Mouse (Mus musculus) kidney, embryonic 16.5 days (tissue): ENCODE measurements at regions not wholly inside any gene's neighbourhood (a gene's known extent, or its start where the extent isn't known, plus 50 kb on each side); places are given as distances from the start of the nearest gene placed in this dataset.

ENCODE experiments used
- ATAC-seq: fragments of 200-750 bp; cut with Nextera tagmentation; 2 replicates; pipeline ENCODE4 v1.8.0; 2017; ENCODE audit warnings: moderate TSS enrichment; ENCODE audit not compliant: low FRiP score, low TSS enrichment
- H3K27ac ChIP-seq: fragments of 300-500 bp; sonication (generic); 2 replicates; pipeline ENCODE4 v1.5.1; 2014; ENCODE audit warnings: low read length
- H3K27me3 ChIP-seq: fragments of 300-500 bp; sonication (generic); 2 replicates; pipeline ENCODE4 v1.6.1; 2014; ENCODE audit warnings: low read length, control low read depth, mixed read lengths; ENCODE audit not compliant: insufficient read depth
- H3K36me3 ChIP-seq: fragments of 300-500 bp; sonication (generic); 2 replicates; pipeline ENCODE4 v1.6.1; 2014; ENCODE audit warnings: low read length, control low read depth, mixed read lengths; ENCODE audit not compliant: insufficient read depth
- H3K4me1 ChIP-seq: fragments of 300-500 bp; sonication (generic); 2 replicates; pipeline ENCODE4 v1.6.1; 2014; ENCODE audit warnings: low read length, control low read depth, mixed read lengths; ENCODE audit not compliant: insufficient read depth
- H3K4me2 ChIP-seq: fragments of 300-500 bp; sonication (generic); replicated peaks from 2 replicates; pipeline ENCODE4 v1.6.1; 2014; ENCODE audit warnings: low read depth, low read length
- H3K4me3 ChIP-seq: fragments of 300-500 bp; sonication (generic); 2 replicates; pipeline ENCODE4 v1.5.1; 2014; ENCODE audit warnings: mild to moderate bottlenecking, low read length
- H3K9ac ChIP-seq: fragments of 300-500 bp; sonication (generic); replicated peaks from 2 replicates; pipeline ENCODE4 v1.6.1; 2014; ENCODE audit warnings: low read length
- H3K9me3 ChIP-seq: fragments of 300-500 bp; sonication (generic); 2 replicates; pipeline ENCODE4 v1.6.1; 2016; ENCODE audit warnings: low read length, control low read depth
- WGBS: fragments of 180-500 bp; shearing (Covaris S2); extraction: QIAGEN DNeasy Blood & Tissue Kit; methylation state at CpG from one replicate; pipeline ENCODE4 v1.1.7; 2014; 5-methylcytosine and 5-hydroxymethylcytosine counted together

- H3K9me3 ChIP-seq = no peaks in the 10 kb centered on the region
- no peak overlapping the region for H3K4me2 ChIP-seq
- H3K27me3 ChIP-seq = no peaks in the 10 kb centered on the region
- ATAC-seq = no peak
- 80% methylated on average over 1 of the region's 1 CpGs for WGBS
- H3K27ac ChIP-seq = no peak overlapping the region
- no peak overlapping the region for H3K4me3 ChIP-seq
- H3K36me3 ChIP-seq = no peaks in the 10 kb centered on the region
- H3K9ac ChIP-seq = no peak overlapping the region
- H3K4me1 ChIP-seq = no peaks in the 10 kb centered on the region
These were observed 1098.7 kb downstream of the Pcdh18 start for GRCm38 (mm10) chr3:48658386-48658785.

DNA sequence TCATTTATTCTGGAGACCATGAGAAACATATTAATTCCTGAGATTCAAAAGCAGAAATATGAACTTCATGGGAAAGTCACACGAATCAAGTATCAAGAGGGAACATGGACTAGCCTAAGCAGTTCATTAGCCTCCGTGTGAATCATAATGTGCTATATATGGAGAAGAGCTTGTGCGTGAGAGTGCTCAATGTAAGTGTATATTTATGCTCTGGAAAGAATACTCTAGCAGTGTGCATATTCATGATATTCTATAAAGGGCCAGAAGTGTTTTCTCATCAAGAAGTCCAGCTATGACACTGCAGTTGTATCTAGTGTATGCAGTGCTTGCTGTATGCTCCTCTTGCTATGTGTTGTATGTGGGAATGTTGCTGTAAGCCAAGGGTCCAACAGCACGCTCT lies 1102.0 kb downstream of the Pcdh18 start:
- no peak for ATAC-seq
- 84% methylated on average over 4 of the region's 4 CpGs for WGBS

GRCm38 (mm10) chr3:48631889-48632483 lies 1125.1 kb downstream of the Pcdh18 start:
- Histone ChIP-seq H3K4me3 (no peak overlapping the region), H3K4me1 (no peaks in the 10 kb centered on the region), H3K4me2 (no peak overlapping the region), H3K9me3 (no peaks in the 10 kb centered on the region), H3K27ac (no peak overlapping the region), H3K27me3 (no peaks in the 10 kb centered on the region), H3K36me3 (no peaks in the 10 kb centered on the region), H3K9ac (no peak overlapping the region)
- WGBS = 35% methylated on average over 3 of the region's 3 CpGs
- ATAC-seq = no peak

More for the DNA sequence above, 1102.0 kb downstream of the Pcdh18 start:
- no peaks in the 10 kb centered on the region for H3K4me1 ChIP-seq
- no peak overlapping the region for H3K9ac ChIP-seq
- H3K9me3 ChIP-seq = no peaks in the 10 kb centered on the region
- no peak overlapping the region for H3K4me2 ChIP-seq
- no peaks in the 10 kb centered on the region for H3K27me3 ChIP-seq
- H3K36me3 ChIP-seq = no peaks in the 10 kb centered on the region
- H3K27ac ChIP-seq = no peak overlapping the region
- H3K4me3 ChIP-seq = no peak overlapping the region

GRCm38 (mm10) chr3:48608933-48609332 lies 1148.2 kb downstream of the Pcdh18 start:
- no peak overlapping the region for H3K4me3 ChIP-seq
- no peaks in the 10 kb centered on the region for H3K27me3 ChIP-seq
- no peak for ATAC-seq
- H3K27ac ChIP-seq = no peak overlapping the region
- 97% methylated on average over 21 of the region's 21 CpGs for WGBS
- H3K36me3 ChIP-seq = no peaks in the 10 kb centered on the region
- no peaks in the 10 kb centered on the region for H3K9me3 ChIP-seq
- H3K9ac ChIP-seq = no peak overlapping the region
- no peak overlapping the region for H3K4me2 ChIP-seq
- H3K4me1 ChIP-seq = no peaks in the 10 kb centered on the region

DNA sequence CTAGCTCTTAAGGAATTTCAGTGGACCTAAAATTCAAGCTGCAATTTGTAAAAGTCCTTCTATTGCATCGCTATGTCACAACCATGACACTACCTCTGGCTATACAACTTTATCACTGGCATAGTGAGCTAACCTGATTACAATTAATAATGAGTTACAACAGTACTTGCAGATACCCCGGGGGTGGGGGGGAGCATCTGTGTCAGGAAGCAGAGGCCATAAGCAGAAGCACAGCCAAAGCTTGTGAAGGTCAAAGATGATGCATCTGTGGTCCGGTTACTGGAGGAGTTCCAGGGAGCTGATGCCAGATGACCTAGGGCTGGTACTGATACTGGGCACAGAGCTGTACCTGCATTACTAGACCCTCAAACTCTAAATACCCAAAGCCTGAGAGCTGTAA lies 1152.3 kb downstream of the Pcdh18 start:
- H3K9ac ChIP-seq = no peak overlapping the region
- H3K4me3 ChIP-seq = no peak overlapping the region
- H3K4me1 ChIP-seq = no peaks in the 10 kb centered on the region
- WGBS = 88% methylated on average over 3 of the region's 3 CpGs
- H3K4me2 ChIP-seq = no peak overlapping the region
- no peak for ATAC-seq
- no peak overlapping the region for H3K27ac ChIP-seq
- H3K27me3 ChIP-seq = no peaks in the 10 kb centered on the region
- H3K36me3 ChIP-seq = no peaks in the 10 kb centered on the region
- no peaks in the 10 kb centered on the region for H3K9me3 ChIP-seq

DNA sequence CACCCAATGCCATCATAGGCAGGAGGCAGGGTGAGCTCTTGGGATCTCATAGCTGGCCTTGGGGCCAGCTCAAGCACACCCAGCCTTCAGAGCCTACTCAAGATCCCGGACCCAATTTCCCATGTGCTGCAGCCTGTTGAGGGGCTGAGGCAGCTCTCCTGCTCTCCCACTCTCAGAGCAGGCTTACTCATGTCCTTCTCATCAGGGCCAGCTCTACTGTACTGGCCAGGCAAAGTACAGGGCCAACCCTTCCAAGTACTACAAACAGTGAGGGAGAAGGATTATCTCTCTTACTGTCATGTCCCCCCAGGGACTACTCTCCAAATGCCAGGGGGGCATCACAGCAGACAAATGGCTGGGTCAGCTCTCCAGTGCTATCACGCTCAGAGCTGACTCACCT lies 1169.8 kb downstream of the Pcdh18 start:
- Histone ChIP-seq H3K27ac (no peak overlapping the region), H3K4me1 (no peaks in the 10 kb centered on the region), H3K9ac (no peak overlapping the region), H3K4me2 (no peak overlapping the region), H3K27me3 (no peaks in the 10 kb centered on the region), H3K4me3 (no peak overlapping the region), H3K9me3 (no peaks in the 10 kb centered on the region), H3K36me3 (no peaks in the 10 kb centered on the region)
- WGBS = 94% methylated on average over 2 of the region's 2 CpGs
- no peak for ATAC-seq

DNA sequence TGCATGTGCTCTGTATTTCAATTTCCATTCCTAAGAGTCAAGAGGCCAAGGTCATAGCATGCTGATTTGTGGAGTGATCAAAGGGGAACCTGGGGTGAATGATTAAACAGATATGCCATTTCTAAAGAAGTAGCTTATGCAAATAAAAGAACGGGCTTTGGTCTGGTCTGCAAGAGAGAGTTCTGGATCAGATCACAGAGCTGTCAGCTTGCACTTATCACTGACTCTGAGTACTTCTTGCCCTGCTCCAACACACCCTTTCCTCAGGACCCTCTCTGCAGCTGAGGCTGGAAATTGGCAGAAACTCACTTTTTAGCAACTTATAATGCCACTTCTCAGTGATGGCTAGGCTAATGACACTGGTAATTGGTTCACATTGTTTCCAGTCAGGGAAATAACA lies 1171.0 kb downstream of the Pcdh18 start:
- H3K36me3 ChIP-seq = no peaks in the 10 kb centered on the region
- H3K27me3 ChIP-seq = no peaks in the 10 kb centered on the region
- H3K4me3 ChIP-seq = no peak overlapping the region
- no peak overlapping the region for H3K9ac ChIP-seq
- no peak overlapping the region for H3K4me2 ChIP-seq
- 13% methylated on average over 1 of the region's 1 CpGs for WGBS
- H3K27ac ChIP-seq = no peak overlapping the region
- no peaks in the 10 kb centered on the region for H3K4me1 ChIP-seq
- H3K9me3 ChIP-seq = no peaks in the 10 kb centered on the region
- peak; percentile 27; the same call in 1 of the 2 replicates for ATAC-seq

DNA sequence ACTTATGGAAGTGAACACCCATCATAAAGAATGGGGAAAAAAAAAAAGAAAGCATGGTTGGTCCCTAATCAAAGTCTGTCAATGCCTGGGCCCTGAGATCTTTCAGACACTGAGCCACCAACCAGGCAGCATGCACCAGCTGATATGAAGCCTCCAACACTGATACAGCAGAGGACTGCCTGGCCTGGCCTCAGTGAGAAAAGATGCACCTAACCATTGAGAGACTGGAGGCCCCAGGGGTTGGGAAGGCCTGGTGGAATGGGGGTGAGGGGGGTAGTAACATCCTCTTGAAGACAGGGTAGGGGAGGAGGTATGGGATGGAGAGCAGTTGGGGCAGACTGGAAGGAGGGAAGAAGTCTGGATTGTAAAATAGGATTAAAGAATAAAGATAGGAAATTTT lies 1172.8 kb downstream of the Pcdh18 start:
- H3K4me2 ChIP-seq = no peak overlapping the region
- no peaks in the 10 kb centered on the region for H3K9me3 ChIP-seq
- H3K9ac ChIP-seq = no peak overlapping the region
- no peak overlapping the region for H3K27ac ChIP-seq
- no peaks in the 10 kb centered on the region for H3K27me3 ChIP-seq
- H3K4me1 ChIP-seq = no peaks in the 10 kb centered on the region
- no peaks in the 10 kb centered on the region for H3K36me3 ChIP-seq
- H3K4me3 ChIP-seq = no peak overlapping the region
- no peak for ATAC-seq

- Histone ChIP-seq H3K27ac (no peak overlapping the region), H3K4me2 (no peak overlapping the region), H3K36me3 (no peaks in the 10 kb centered on the region), H3K9me3 (no peaks in the 10 kb centered on the region), H3K27me3 (no peaks in the 10 kb centered on the region), H3K4me3 (no peak overlapping the region), H3K9ac (no peak overlapping the region), H3K4me1 (no peaks in the 10 kb centered on the region)
- no peak for ATAC-seq
- 40% methylated on average over 1 of the region's 1 CpGs for WGBS
These were observed 1174.6 kb downstream of the Pcdh18 start for GRCm38 (mm10) chr3:48582521-48582920.

- H3K27ac ChIP-seq = no peak overlapping the region
- H3K9me3 ChIP-seq = no peaks in the 10 kb centered on the region
- no peaks in the 10 kb centered on the region for H3K36me3 ChIP-seq
- H3K27me3 ChIP-seq = no peaks in the 10 kb centered on the region
- ATAC-seq = no peak
- H3K9ac ChIP-seq = no peak overlapping the region
- WGBS = 80% methylated on average over 2 of the region's 2 CpGs
- H3K4me3 ChIP-seq = no peak overlapping the region
- H3K4me1 ChIP-seq = no peaks in the 10 kb centered on the region
- H3K4me2 ChIP-seq = no peak overlapping the region
These were observed 1177.2 kb downstream of the Pcdh18 start for GRCm38 (mm10) chr3:48579971-48580370.
